ENCODE assay signal across 7 mouse cellular contexts in the genomic region with DNA sequence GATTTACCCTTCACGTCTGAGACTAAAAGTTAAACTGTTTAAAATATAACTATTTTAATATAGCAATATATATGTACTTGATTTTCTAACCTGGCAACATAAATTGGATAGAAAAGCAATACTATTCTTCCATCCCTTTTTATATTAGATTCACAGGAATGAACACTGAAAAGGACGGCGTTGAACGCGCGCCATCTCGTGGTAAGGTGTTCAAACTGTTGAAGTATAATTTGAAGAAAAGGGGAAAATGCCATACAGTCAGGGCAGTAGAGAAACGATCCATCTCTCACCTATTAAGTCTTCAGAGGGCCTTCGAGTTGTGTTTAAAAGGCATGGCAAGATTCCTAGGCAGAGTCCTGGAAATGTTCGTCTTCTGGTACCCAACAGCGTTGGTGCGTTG. TPM values are rescaled to one million over a fixed set of nuclear protein-coding genes. Genes with fewer than 3 reads are reported as not detected.
DNase-seq lines count a peak whose midpoint lies in the region; ATAC-seq and TF ChIP-seq lines count a peak whose summit lies in the region.

No protein-coding gene starts in this region.

- no peak for ATAC-seq in liver, embryonic 12.5 days
- ATAC-seq in limb, embryonic 14.5 days (ENCODE audit: low FRiP score, low read depth) = no peak

- H3K9me3 ChIP-seq in liver, embryonic 12.5 days (replicated peaks) = no peaks in the 10 kb centered on the region
- H3K9me3 ChIP-seq in limb, embryonic 14.5 days (ENCODE audit: control insufficient read depth, low read length) = no peaks in the 10 kb centered on the region

- no peaks in the 10 kb centered on the region for H3K4me1 ChIP-seq in liver, embryonic 12.5 days
- no peaks in the 10 kb centered on the region for H3K4me1 ChIP-seq in limb, embryonic 14.5 days (ENCODE audit: control insufficient read depth, insufficient read depth, low read length)

- no peak overlapping the region for H3K4me3 ChIP-seq in liver, embryonic 12.5 days
- no peak overlapping the region for H3K4me3 ChIP-seq in limb, embryonic 14.5 days (replicated peaks; ENCODE audit: low read length)

- no peaks in the 10 kb centered on the region for H3K36me3 ChIP-seq in liver, embryonic 12.5 days
- H3K36me3 ChIP-seq in limb, embryonic 14.5 days (ENCODE audit: control insufficient read depth, insufficient read depth, low read length) = no peaks in the 10 kb centered on the region

- no peaks in the 10 kb centered on the region; the same call in 1 of the 2 replicates for H3K27me3 ChIP-seq in liver, embryonic 12.5 days (replicated peaks)
- H3K27me3 ChIP-seq in limb, embryonic 14.5 days (ENCODE audit: control insufficient read depth, insufficient read depth, low read length) = no peaks in the 10 kb centered on the region

- H3K4me2 ChIP-seq in liver, embryonic 12.5 days = no peak overlapping the region
- no peak overlapping the region for H3K4me2 ChIP-seq in limb, embryonic 14.5 days (replicated peaks; ENCODE audit: low read depth, low read length, severe bottlenecking)

- TF ChIP-seq POLR2A in limb, embryonic 14.5 days (IDR thresholded peaks at IDR 0.05; ENCODE audit: borderline replicate concordance, extremely low read depth, insufficient read depth, insufficient read length) = no peak

- intact Hi-C loops in heart, postnatal 36 days (cut with DNase I) = loop anchor here (1.0 to 5.0 kb wide), 2 partner anchors 190 to 473 kb away; no protein-coding TSS in a partner anchor

- no peak overlapping the region for H3K9ac ChIP-seq in liver, embryonic 12.5 days
- H3K9ac ChIP-seq in limb, embryonic 14.5 days (ENCODE audit: low read depth, low read length, severe bottlenecking) = no peak overlapping the region

- H3K27ac ChIP-seq in liver, embryonic 12.5 days = no peak overlapping the region
- no peak overlapping the region for H3K27ac ChIP-seq in limb, embryonic 14.5 days (replicated peaks; ENCODE audit: low read depth, low read length)

- DNase-seq in liver (peak; percentile 44), R1 (ENCODE audit: low read depth, low spot score) (peak; percentile 48)
- DNase-seq in cerebellum, postnatal 14 days = peak; percentile 78 to 84
- peak; percentile 19 to 55 for DNase-seq in heart, postnatal 36 days
- peak; percentile 70 for DNase-seq in limb, embryonic 14.5 days (ENCODE audit: low spot score)
- DNase-seq in right cerebral cortex, adult 18-20 months = peak; percentile 53

- 20% methylated on average over 12 of the region's 12 CpGs for WGBS in liver, embryonic 12.5 days (ENCODE audit: insufficient replicate concordance)
- 16% methylated on average over 12 of the region's 12 CpGs for WGBS in limb, embryonic 14.5 days

RNA-seq across cellular contexts. Expression of a gene that starts 14.7 kb away (rescaled TPM):
- 94.0 and 95.6 TPM in 2 replicates for polyA plus RNA-seq in liver, embryonic 12.5 days (2016; fragmentation: Nextera tagmentation; extraction: Ambion mirVana)
- 1 to 10 TPM; 1.1 to 1.7 TPM for total RNA-seq in heart, postnatal 36 days (2021)
- polyA plus RNA-seq in limb, embryonic 14.5 days (2012; rRNA removed) = 30.4 and 43.5 TPM in 2 replicates
- polyA plus RNA-seq in limb, embryonic 14.5 days (2014; fragmentation: Nextera tagmentation; extraction: Ambion mirVana) = 52.7 and 58.3 TPM in 2 replicates

RNA-seq across cellular contexts. Expression of a gene that starts 33.1 kb away (rescaled TPM):
- 9.3 and 10.0 TPM in 2 replicates for polyA plus RNA-seq in liver, embryonic 12.5 days (2016; fragmentation: Nextera tagmentation; extraction: Ambion mirVana)
- 1 to 10 TPM; 8.0 TPM for total RNA-seq in heart, postnatal 36 days (2021)
- polyA plus RNA-seq in limb, embryonic 14.5 days (2012; rRNA removed) = 5.1 and 10.0 TPM in 2 replicates
- polyA plus RNA-seq in limb, embryonic 14.5 days (2014; fragmentation: Nextera tagmentation; extraction: Ambion mirVana) = 17.3 and 17.7 TPM in 2 replicates
